Mouse (Mus musculus): ENCODE measurements at regions not wholly inside any gene's neighbourhood (a gene's known extent, or its start where the extent isn't known, plus 50 kb on each side); places are given as distances from the start of the nearest gene placed in this dataset.

DNA sequence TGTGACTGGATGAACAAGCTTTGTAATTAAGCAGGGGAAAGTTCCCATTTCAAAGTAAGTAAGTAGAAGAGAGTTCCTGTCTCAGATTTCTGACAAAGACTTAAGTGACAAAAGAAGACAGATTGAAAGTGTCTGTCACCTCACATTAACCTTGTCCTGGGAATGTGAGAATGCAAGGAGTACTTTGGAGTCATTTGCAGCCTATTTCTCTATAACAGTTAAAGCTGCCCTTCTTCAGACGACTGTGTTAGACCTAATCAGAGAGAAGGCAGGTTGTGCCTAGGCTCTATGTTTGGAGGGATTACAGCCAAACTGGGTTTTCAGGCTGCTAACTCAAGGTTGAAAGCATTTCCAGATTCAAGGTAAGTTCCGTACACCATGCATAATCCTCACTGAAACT, 446.5 kb downstream of the Pdgfc start:
- DNase-seq, result no peak

- DNase-seq, result peak; percentile 42
Measured at GRCm38 (mm10) chr3:81483363-81483762, 447.1 kb downstream of the Pdgfc start.

DNA sequence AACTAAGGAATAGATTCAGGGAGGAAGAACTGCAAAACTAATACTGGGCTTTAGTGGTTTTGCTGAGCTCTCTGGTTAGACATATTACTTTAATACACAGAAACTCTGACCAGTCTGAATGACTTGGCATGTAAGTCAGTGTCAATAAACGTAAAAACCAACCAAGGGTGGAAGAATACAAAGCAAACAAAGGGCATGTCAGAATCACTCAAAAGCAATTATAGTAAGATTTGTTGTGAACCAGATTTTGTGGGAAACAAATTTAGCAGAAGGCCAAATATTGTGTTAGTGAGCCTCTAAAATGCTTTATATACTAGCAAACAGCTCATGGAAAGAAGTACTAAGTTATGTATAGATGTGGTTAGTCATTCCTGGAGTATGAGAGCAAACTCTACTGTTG, 427.1 kb upstream of the Ctso start:
- no peak for DNase-seq

- DNase-seq, result no peak
Measured at GRCm38 (mm10) chr3:81508611-81509010, 423.8 kb upstream of the Ctso start.

- no peak for DNase-seq
Measured at GRCm38 (mm10) chr3:81521804-81522203, 410.6 kb upstream of the Ctso start.

DNA sequence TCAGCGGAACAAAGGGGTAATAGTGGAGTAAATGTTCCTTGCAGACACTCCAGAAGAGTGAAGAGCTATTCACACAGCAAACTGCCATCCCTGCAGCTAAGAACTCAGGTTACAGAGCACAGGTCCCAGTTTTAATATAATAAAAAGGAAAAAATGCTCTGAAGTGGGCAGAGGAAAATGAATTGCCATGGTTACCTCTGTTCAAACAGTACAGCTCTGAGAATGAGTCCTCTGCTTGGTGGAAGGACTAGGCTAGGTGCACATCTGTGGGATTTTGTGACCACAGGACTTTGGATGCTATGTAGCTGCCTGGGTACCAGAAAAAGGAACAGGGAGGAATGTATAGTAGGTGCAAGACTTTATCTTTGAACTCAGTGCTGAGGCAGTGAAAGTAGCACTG, 401.5 kb upstream of the Ctso start:
- no peak for DNase-seq

DNA sequence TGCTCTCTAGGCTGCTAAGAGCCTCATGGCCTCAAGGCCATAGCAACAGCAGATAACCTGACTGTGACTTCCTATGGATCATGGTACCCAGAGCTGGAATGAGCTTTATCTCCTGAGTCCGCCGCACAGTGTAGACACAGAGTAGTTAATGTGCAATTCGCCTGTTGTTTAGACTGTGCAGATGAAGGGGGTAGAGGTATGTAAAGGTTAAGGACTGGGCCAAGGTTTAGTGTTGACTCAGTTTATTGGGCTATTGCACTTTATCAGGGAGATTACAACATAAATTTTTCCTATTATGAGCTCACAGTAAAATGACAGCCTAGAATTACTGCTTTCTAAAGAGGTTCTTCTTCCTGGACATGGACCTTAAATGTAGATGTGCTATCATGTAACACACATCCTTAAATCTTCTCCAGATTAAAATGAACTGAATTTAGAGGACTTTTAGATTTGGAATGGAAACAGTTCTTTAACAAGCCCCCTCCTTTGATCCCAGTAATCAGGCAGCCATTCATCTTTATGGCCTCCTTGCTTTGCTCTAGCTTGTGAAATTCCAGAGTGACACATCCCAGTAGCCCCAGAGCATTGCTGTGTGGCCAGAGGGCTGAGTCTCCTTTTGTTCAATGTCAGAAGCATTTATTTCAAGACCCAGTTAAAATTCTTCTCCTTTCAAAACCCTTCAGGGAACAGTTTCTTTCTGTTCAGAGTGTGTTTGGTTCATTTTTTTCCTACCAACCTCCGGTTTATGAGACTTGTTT, 396.8 kb upstream of the Ctso start:
- DNase-seq, result peak; percentile 6

GRCm38 (mm10) chr3:81554773-81555172, 377.6 kb upstream of the Ctso start:
- no peak for DNase-seq

GRCm38 (mm10) chr3:81562610-81563258, 369.7 kb upstream of the Ctso start:
- DNase-seq, result no peak

DNA sequence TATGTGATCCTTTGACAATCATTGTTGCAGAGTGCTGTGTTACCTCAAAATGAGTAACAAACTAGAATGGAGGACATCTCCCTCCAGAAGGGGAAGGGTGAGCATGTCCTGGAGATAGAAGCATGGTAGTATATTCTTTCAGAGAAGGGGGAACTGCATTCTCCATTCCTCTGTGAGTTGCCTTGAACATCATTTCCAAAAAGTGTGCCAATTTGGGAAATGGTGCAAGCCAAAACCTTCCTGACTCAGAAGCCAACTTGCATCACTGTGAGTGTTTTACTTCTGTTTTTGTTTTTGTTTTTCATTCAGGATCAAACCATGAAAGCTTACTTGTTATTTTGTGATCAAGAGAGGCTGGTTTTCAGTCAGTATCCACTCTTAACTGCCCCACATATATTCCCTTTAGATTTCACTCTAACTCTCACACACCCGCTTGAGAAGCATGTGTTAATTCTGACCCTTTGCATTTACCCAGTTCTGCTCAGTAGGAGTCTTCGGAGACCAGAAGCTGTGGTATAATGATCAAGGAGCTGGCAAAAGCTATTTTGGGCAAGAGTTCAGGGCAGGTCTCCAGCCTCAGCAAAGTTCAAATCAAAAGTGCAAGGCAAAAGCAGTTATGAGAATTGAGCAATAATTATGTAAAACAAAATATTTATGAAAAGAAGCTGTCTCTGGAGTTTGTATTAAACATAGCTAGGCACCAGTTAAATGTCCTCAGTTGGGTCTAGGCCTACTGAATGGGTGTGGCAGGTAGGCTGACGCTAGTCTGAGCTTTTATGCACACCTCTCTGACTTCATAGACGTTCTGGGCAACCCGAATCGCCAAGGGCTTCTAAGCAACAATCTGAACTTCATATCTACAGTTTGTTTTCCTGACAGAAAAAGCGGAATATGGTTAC, 368.3 kb upstream of the Ctso start:
- no peak for DNase-seq

- DNase-seq, result no peak
Measured at GRCm38 (mm10) chr3:81564757-81565063, 367.7 kb upstream of the Ctso start.

DNA sequence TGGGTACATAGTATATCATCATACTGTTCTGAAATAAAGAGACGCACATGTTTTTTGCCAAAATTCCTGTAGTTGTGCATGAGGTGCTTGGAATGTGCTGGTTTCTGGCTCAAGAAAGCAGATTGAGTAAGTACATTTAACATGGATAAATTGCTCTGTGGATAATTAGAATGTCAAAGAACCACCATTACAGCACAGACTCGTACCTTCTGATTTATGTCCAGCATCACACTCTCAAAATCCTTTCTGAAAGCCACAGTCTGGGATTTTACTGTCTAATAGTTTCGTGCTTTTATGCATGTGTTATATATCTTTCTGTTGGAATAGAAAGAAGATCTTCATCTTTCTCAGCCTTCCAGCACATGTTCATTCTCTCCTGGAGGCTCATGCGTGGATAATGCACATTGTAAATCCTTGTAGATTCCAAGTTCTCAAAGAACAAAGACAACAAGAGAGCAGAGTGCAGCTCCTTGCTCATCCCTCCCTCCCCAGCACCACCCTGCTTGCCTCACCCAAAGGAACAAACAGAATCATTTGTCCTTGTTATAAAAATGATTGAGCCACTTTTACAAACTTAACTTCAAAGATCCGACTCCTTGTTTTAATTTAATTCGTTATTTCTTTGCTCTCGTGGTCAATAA, 348.9 kb upstream of the Ctso start:
- DNase-seq, result peak; percentile 22

- DNase-seq, result no peak
Measured at GRCm38 (mm10) chr3:81589109-81589508, 343.3 kb upstream of the Ctso start.

DNA sequence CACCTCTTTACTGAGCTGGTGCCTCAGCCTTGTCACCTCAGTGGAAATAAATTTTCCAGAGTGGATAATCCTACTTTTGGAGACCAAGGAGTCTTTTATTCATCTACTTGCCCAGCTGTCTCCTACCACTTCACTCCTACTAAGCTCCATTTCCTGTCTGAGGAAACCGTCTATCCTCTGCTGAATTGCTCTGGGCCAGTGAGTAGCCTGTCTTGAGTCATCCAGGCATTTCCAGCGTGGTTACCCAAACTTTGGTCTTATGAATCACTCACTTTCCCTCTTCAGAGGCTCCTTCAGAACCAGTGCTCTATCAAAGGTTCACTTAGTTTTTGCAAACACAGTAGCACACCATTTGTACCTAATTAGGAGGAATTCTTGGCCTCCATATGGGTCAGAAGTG, 303.2 kb upstream of the Ctso start:
- no peak for DNase-seq

DNA sequence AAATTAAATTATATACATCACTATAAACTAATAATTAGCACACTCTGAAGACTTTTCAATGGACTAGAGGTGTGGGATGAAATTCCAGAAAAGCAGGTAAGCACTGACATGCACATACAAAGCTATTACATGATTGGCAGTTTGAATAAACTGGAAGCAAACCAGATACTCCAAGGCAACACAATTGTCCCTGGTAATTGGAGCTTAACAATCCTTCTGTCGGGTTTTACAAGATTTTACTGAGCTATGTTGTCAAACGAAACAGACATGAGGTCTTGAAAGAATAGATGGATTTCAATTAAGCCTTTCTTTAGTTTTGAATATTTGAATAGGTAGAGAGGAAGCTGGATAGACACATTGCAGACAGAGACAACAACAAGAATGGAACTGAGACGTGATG, 273.9 kb upstream of the Ctso start:
- no peak for DNase-seq

- peak; percentile 92 for DNase-seq
Measured at GRCm38 (mm10) chr3:81661620-81662019, 270.8 kb upstream of the Ctso start.

GRCm38 (mm10) chr3:81666262-81666661, 266.1 kb upstream of the Ctso start:
- peak; percentile 90 for DNase-seq

GRCm38 (mm10) chr3:81676570-81676969, 255.8 kb upstream of the Ctso start:
- peak; percentile 75 for DNase-seq

GRCm38 (mm10) chr3:81701974-81702697, 230.3 kb upstream of the Ctso start:
- no peak for DNase-seq

DNA sequence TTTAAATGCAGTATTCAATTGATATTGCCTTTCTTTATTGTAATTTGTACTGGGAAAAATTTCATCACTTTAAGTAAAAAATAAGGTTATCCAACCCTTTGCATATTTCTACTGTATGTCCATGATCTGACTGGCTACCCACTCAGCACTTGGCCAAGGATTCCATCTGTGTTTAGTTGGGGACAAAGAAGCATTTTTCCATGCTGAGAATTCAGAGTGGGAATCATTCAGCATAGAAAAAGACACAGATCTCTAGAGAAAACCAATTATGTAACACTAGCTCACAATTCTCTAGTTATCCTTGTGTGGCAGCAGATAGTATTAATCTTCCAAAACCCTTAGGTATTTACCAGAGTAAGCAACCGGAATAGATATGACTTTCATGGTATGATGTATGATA, 213.5 kb upstream of the Ctso start:
- no peak for DNase-seq

DNA sequence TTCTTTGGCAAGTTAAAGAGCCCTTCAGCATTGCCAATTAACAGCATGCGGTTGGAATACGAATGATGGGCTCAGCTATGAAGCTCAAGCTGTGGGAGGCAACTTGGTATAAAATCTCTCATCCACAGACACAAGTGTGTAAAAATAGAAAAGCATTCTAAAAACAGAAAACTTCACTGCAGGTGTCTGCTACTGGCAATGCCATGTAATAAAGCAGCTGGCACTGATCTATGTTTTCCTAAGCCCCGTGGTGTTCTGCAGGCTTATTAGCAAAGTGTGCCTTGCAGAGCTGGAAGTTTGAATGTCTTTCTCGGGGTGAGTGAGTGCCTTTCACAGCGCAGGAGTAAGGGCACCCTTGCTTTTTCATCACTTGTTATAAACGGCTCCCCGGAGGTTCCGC, 196.9 kb upstream of the Ctso start:
- DNase-seq, result no peak

- no peak for DNase-seq
Measured at GRCm38 (mm10) chr3:81736838-81737237, 195.6 kb upstream of the Ctso start.

GRCm38 (mm10) chr3:81742124-81742523, 190.3 kb upstream of the Ctso start:
- no peak for DNase-seq

Data from retina, postnatal 1 day (tissue).